Mouse (Mus musculus) effector memory CD4-positive, alpha-beta T cell, adult 5 months (primary cell): Measurements from ENCODE around the gene 4930449I24Rik. TPM values are rescaled to one million over a fixed set of nuclear protein-coding genes. Genes with fewer than 3 reads are reported as not detected.

Experiments
- polyA plus RNA-seq: library from polyadenylated mRNA; unstranded; fragments of 100-300 nt; shearing (Covaris generic); gene quantifications from one replicate; pipeline ENCODE4 v1.2.1, GENCODE M21; 2017

Gene 4930449I24Rik
- not detected for polyA plus RNA-seq

DNA sequence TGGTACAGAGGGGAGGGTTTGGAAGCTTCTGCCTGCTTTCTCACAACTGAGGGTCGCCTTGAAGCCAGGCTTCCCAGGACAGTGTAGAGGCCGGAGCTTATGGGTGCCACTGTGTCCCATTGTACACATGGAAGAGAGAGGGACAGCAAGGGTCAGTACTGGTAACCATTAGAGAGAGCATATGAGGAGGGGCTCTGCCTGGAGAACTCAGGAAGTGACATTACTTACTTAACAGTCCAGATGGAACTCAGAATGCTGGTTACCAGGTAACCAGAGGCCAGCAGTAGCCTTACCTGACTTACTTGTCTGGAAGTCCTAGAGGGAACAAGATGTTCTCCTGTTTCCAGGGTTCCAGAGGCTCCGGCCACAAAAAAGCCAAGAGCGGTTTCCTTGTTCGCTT lies at the start of gene 4930449I24Rik:
TSS of gene 4930449I24Rik (plus strand) at position 301 of the 400 bp plus-strand sequence.

GRCm38 (mm10) chr5:146481665-146482064 lies 20.5 kb upstream of the 4930449I24Rik start, which contains the start of gene Gm6408:
Gm6408 (plus strand) TSS chr5:146481965.

DNA sequence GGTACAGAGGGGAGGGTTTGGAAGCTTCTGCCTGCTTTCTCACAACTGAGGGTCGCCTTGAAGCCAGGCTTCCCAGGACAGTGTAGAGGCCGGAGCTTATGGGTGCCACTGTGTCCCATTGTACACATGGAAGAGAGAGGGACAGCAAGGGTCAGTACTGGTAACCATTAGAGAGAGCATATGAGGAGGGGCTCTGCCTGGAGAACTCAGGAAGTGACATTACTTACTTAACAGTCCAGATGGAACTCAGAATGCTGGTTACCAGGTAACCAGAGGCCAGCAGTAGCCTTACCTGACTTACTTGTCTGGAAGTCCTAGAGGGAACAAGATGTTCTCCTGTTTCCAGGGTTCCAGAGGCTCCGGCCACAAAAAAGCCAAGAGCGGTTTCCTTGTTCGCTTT lies 11.1 kb upstream of the 4930449I24Rik start, which contains the start of gene Gm6370:
TSS of gene Gm6370 (plus strand) at position 301 of the 400 bp plus-strand sequence.

DNA sequence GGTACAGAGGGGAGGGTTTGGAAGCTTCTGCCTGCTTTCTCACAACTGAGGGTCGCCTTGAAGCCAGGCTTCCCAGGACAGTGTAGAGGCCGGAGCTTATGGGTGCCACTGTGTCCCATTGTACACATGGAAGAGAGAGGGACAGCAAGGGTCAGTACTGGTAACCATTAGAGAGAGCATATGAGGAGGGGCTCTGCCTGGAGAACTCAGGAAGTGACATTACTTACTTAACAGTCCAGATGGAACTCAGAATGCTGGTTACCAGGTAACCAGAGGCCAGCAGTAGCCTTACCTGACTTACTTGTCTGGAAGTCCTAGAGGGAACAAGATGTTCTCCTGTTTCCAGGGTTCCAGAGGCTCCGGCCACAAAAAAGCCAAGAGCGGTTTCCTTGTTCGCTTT lies 11.6 kb downstream of the 4930449I24Rik start, which contains the start of gene Gm3402:
TSS of gene Gm3402 (plus strand) at position 301 of the 400 bp plus-strand sequence.

GRCm38 (mm10) chr5:146525501-146525900 lies 23.3 kb downstream of the 4930449I24Rik start, which contains the start of gene Gm3404:
Gm3404 (plus strand) TSS chr5:146525801.

DNA sequence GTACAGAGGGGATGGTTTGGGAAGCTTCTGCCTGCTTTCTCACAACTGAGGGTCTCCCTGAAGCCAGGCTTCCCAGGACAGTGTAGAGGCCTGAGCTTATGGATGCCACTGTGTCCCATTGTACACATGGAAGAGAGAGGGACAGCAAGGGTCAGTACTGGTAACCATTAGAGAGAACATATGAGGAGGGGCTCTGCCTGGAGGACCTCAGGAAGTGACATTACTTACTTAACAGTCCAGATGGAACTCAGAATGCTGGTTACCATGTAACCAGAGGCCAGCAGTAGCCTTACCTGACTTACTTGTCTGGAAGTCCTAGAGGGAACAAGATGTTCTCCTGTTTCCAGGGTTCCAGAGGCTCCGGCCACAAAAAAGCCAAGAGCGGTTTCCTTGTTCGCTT lies 35.1 kb downstream of the 4930449I24Rik start, which contains the start of gene Gm3409:
TSS of gene Gm3409 (plus strand) at position 301 of the 400 bp plus-strand sequence.

Other genes with a start within 250 kb of the 4930449I24Rik start
- not detected for gene Wasf3, start 117.4 kb upstream of the 4930449I24Rik start, polyA plus RNA-seq
- not detected for gene Gm6408, start 20.4 kb upstream of the 4930449I24Rik start, polyA plus RNA-seq
- gene Gm6370, start 11.0 kb upstream of the 4930449I24Rik start, polyA plus RNA-seq, result not detected
- gene Gm3402, start 11.7 kb downstream of the 4930449I24Rik start, polyA plus RNA-seq, result not detected
- gene Gm3404, start 23.4 kb downstream of the 4930449I24Rik start, polyA plus RNA-seq, result not detected
- gene Gm3409, start 35.2 kb downstream of the 4930449I24Rik start, polyA plus RNA-seq, result not detected
- gene Gm3415, start 53.7 kb downstream of the 4930449I24Rik start, polyA plus RNA-seq, result not detected
- not detected for gene Gpr12, start 82.8 kb downstream of the 4930449I24Rik start, polyA plus RNA-seq